Mouse (Mus musculus) layer of hippocampus, postnatal 25 days (tissue): ENCODE measurements around the gene Dok5. TPM values are rescaled to one million over a fixed set of nuclear protein-coding genes. Genes with fewer than 3 reads are reported as not detected.

Experiments
- DNase-seq, 2 experiments: peaks; one replicate each; pipeline ENCODE4 v3.0.0; 2022; ENCODE audit warnings: mixed read lengths in 2 of 2, low spot score in 1 of 2; ENCODE audit errors: extremely low spot score in 1 of 2
- total RNA-seq, 2 experiments: library from RNA; stranded (reverse); gene quantifications; 2 replicates each; pipeline ENCODE4 v1.2.3; 2021

Gene Dok5
- total RNA-seq, 2 experiments from 2014 or later: 14.8 to 15.6 TPM

DNA sequence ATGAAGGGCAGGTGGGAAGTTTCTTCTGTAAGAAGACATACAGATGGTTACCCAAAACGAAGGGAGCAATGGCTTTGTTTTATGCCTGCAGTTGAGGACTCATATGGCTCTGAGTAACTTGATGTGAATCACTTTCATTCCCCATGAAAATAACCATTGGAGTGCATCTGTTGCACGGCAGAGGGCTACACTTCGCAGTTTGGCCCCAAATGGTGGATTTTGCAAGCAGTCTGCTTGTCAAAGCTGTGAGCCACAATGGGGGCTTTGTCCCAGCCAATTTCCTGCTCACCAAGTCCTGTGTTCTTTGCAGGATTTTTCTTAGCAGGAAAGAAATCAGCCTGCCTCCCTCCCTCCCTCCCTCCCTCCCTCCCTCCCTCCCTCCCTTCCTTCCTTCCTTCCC, 123.6 kb downstream of the Dok5 start:
- DNase-seq: peak in 1 of 2 experiments; percentile 37

GRCm38 (mm10) chr2:170856085-170856484, 124.5 kb downstream of the Dok5 start:
- DNase-seq: no peak

DNA sequence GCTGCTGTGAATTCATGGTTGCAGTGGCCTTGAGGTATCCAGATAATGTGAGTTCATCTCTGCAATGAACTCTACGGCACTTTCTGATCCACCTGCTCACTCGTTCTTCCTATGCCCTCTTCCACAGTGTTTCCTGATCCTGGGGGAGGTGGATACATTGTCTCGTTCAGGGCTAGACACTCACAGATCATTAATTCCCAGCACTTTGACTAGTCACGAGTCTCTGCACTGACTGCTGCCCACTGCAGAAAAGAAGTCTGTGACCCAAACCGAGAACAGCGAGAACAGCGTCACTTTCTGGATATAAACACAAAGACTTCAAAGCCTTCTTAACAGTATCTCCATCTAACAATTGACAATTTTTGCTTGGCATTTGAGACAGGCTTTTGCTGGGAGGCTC, 125.9 kb downstream of the Dok5 start:
- DNase-seq: no peak

DNA sequence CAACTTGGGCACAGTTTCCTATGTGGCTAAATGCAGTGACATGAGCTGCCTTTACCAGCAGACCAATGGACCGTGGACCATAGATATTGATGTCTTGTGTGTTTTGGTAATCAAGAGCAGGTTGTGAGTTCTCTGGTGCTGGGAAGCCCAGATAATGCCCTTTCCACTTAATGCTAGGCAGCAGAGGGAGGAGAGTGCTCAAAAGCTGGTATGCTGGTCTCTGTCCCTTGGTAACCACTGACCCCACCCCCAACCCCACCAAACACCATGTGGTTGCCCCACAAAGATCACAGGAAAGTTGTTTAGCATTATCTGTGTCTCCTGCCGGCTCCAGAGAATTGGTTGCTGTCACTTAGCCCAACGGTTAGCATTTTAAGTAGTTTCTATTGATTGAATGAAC, 127.0 kb downstream of the Dok5 start:
- DNase-seq: no peak

GRCm38 (mm10) chr2:170860576-170860975, 129.0 kb downstream of the Dok5 start:
- no peak for DNase-seq

GRCm38 (mm10) chr2:170862799-170863198, 131.2 kb downstream of the Dok5 start:
- no peak for DNase-seq

GRCm38 (mm10) chr2:170863201-170863600, 131.6 kb downstream of the Dok5 start:
- DNase-seq: no peak

DNA sequence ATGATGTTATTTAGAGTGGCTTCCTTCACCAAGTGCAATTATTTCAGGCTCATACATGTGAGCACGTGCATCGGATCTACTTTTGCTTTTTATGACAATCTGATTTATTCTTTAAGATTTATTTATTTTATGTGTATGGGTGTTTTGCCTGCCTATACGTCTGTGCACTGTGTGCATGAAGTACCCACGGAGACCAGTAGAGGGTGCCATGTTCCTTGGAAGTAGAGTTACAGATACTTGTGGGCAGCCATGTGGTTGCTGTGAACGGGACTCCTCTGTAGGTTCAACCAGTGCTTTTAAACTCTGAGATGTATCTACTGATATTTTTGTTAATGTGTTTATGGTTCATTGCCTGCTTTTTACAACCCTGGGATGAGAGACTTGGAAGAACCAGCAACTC, 132.4 kb downstream of the Dok5 start:
- no peak for DNase-seq

DNA sequence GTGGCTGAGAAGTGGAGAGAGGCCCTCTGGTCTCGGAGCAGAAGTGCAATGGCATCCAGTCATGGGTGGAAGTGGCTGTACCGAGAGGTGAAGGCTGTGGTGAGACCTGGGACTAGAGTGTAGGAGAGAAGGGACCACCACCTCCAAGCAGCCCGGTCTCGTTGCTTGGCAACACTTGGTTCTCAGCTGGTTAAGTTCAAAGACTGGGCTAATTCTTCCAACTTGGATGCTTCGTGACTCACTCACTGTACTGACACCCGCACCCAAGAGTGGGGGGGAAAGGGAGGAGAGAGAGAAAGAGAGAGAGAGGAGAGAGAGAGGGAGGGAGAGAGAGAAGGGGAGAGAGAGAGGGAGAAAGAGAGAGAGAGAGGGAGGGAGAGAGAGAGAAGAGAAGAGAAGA, 133.2 kb downstream of the Dok5 start:
- DNase-seq: no peak

GRCm38 (mm10) chr2:170870566-170870965, 139.0 kb downstream of the Dok5 start:
- DNase-seq: no peak

DNA sequence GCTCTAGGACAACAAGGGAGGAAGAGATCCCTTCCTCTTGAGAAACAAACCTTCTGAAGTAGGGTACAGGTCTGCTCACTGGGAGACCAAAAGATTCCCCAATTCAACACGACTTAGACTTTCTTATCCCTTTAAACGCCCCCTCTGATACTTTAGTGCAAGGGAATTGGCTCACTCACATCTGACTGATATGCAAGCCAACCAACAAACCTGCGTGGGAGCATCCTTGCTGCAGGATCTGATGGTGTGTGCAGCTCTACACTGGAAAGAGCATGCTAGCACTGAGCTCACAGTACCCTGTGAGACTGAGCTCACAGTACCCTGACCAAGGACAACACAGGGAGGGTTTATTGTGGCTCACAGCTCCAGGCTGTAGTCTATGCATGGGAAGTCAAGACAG, 139.9 kb downstream of the Dok5 start:
- DNase-seq: no peak

DNA sequence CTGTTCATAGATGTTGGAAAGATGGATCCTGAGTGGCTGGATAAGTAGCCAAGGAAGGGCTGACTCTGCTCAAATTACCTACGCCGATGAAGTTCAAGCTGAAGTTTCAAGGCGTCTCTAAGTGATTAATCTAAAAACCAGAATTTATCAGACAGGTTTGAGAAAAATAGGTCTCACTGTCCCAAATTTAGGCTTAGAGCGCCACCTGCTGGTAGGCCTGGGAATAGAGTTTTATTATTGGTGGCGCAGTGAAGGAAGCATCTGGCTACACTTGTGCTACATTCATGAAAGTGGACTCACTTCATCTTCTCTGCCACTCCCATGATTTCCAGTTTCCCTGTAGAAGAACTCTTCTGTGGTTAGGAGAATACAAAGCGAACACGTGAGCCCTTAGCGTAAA, 141.8 kb downstream of the Dok5 start:
- peak; percentile 91 to 98 for DNase-seq

DNA sequence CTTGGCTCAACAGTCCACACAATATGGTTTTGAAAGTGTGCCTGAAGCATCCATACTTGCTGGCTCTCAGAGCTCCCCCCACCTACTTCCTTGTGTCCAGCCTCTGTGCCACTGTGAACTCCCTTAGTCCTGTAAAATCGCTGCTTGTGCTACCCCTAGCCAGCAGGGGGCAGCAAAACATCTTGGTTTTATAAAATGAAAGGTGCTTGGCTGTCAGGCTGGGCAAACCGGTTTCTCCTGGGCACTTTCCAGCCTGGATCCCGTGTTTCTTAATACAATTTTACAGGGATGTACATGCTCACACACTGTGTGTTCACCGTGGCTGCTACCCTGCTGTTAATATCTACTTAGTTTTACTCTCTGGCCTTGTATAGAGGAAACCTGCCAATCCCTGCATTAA, 145.9 kb downstream of the Dok5 start:
- peak; percentile 71 to 95 for DNase-seq

DNA sequence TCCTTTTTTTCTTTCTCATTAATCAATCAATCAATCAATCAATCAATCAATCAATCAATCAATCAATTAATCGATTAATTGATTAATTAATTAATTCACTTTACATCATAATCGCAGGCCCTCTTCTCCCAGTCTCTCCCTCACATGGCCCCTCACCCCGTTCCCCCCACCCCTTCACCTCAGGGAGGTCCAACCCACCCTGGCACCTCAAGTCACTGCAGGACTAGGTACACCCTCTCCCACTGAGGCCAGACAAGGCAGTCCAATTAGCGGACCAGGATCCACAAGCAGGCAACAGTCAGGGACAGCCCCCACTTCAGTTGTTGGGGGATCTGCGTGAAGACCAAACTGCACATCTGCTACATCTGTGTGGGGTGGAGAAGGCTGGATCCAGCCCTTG, 146.3 kb downstream of the Dok5 start:
- no peak for DNase-seq

- DNase-seq: no peak
Measured at GRCm38 (mm10) chr2:170884209-170884801, 152.7 kb downstream of the Dok5 start.

DNA sequence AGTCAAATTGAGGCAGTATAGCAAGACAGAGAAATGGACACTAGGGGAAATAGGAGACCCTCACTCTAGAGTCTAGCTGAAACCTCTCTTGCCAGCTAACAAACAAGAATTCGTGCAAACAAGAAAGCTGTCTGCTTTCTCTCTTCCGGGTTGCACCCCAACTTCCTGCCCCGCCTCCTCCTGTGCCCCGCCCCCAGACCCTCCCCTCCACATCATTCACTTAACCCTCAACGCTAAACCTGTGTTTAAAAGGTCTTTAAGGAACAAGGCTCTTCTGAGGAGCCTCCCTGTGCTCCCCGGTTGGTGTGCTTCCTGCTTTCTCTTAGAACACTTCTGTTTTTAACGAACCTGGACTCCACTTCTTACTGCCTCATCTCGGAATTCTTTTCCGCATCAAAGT, 156.4 kb downstream of the Dok5 start:
- no peak for DNase-seq

GRCm38 (mm10) chr2:170895096-170895495, 163.5 kb downstream of the Dok5 start:
- DNase-seq: no peak

DNA sequence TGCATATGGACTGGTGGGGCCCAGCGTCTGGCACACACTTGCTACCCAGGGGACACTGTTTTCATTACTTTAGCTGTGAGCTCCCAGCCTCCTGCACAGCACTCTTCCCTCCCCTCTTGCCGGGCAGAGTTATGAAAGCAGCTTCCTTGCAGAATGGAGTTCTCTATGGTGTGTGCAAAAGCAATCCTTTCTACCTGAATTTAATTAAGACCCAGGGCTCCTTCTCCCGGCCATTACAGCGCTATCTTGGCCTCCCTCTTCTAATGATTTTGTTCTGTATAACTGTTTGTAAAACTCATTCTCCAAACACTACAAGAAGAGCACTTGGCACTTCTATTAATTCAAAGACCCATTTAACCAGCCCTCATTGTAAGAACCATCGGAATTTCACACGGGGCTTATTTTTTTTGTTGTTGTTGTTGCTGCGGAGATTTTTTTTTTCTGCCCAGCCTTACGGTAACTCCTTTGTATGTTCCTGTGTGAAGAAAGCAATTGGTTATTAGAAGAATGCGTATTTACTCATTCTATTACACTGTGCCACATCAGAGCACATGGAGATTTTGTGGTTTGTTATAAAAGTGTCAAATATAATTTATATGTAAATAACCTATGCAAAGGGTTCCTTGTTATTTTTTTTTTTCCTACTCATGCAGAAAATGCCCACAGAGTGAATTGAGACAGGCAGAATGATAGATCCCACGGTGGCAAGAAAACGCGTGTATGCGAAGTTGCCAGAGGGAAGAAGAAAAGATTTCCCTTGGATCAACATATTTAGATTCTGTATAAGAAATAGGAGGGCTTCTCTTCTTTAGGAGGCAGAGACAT, 170.8 kb downstream of the Dok5 start:
- DNase-seq: no peak

DNA sequence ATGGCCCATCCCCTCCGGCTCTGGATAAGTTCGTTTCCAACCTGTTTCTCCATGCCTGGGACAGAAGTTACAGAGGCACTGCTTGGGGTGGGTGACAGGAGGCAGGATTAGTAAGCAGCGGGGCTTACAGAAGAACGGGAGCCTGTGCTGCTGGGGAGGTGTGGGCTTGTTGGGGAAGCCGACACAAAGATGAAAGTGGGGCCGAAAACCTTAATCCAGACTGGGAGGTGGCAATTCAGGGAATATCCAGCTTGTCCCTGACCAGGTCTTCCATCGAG, 171.4 kb downstream of the Dok5 start:
- no peak for DNase-seq

- no peak for DNase-seq
Measured at GRCm38 (mm10) chr2:170903367-170903766, 171.8 kb downstream of the Dok5 start.

- DNase-seq: peak; percentile 20 to 72
Measured at GRCm38 (mm10) chr2:170912589-170913223, 181.1 kb downstream of the Dok5 start.

- DNase-seq: no peak
Measured at GRCm38 (mm10) chr2:170913863-170914262, 182.3 kb downstream of the Dok5 start.
